Mouse (Mus musculus) forebrain, embryonic 12.5 days (tissue): Measurements from ENCODE around the gene Gucy1b2. TPM values are rescaled to one million over a fixed set of nuclear protein-coding genes. Genes with fewer than 3 reads are reported as not detected.
A peak's percentile ranks its signal among the peaks of the same experiment; 100 is the strongest.

Source experiments
- ATAC-seq: fragments of 200-750 bp; cut with Nextera tagmentation; 2 replicates; pipeline ENCODE4 v1.8.0; 2017; ENCODE audit warnings: moderate TSS enrichment; ENCODE audit not compliant: low FRiP score
- H3K27ac ChIP-seq: fragments of 300-500 bp; sonication (generic); 2 replicates; pipeline ENCODE4 v1.5.1; 2016; ENCODE audit warnings: mild to moderate bottlenecking
- H3K27me3 ChIP-seq: fragments of 300-500 bp; sonication (generic); 2 replicates; pipeline ENCODE4 v1.6.1; 2016; ENCODE audit warnings: mild to moderate bottlenecking
- H3K36me3 ChIP-seq: fragments of 300-500 bp; sonication (generic); replicated peaks from 2 replicates; pipeline ENCODE4 v1.6.1; 2016; ENCODE audit warnings: mild to moderate bottlenecking
- H3K4me1 ChIP-seq: fragments of 300-500 bp; sonication (generic); 2 replicates; pipeline ENCODE4 v1.6.1; 2016
- H3K4me2 ChIP-seq: fragments of 300-500 bp; sonication (generic); 2 replicates; pipeline ENCODE4 v1.6.1; 2016; ENCODE audit warnings: mild to moderate bottlenecking, moderate library complexity
- H3K4me3 ChIP-seq: fragments of 300-500 bp; sonication (generic); replicated peaks from 2 replicates; pipeline ENCODE4 v1.5.1; 2016; ENCODE audit warnings: mild to moderate bottlenecking
- H3K9ac ChIP-seq: fragments of 300-500 bp; sonication (generic); 2 replicates; pipeline ENCODE4 v1.6.1; 2016; ENCODE audit warnings: mild to moderate bottlenecking
- H3K9me3 ChIP-seq: fragments of 300-500 bp; sonication (generic); 2 replicates; pipeline ENCODE4 v1.6.1; 2016
- WGBS: fragments of 180-500 bp; shearing (Covaris S2); methylation state at CpG from one replicate; pipeline ENCODE4 v1.1.7; 2016; 5-methylcytosine and 5-hydroxymethylcytosine counted together
- polyA plus RNA-seq: library from polyadenylated mRNA; unstranded; fragments of >200 nt; fragmentation: Nextera tagmentation; extraction: Ambion mirVana; gene quantifications from 2 replicates; pipeline ENCODE4 v1.2.1, GENCODE M21; 2016

Gene Gucy1b2
- polyA plus RNA-seq, 1 experiment from 2014 or later, result 2.8 TPM

DNA sequence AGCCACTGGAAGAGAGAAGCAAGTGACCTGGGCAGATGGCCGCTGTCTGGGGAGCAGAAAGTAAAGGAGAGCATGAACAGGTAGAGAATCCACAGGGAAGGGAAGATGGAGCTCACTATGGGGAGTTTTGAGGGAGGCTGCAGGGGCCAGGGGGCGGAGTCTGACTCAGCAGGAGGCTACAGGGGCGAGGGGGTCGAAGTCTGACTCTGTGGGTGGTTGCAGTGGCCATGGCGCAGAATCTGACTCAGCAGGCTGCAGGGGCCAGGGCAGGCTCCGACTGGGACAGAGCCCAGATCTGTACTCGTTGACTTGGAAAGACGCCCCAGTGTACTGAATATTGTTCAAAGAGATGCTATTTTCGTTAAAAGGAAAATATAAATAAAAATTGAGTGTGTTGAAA, 8.9 kb upstream of the Gucy1b2 start:
- WGBS, result 15% methylated on average over 9 of the region's 9 CpGs
- H3K27me3 ChIP-seq, result peaks cover 10% of the 10 kb centered on the region
- no peak overlapping the region for H3K4me3 ChIP-seq
- H3K9me3 ChIP-seq, result no peaks in the 10 kb centered on the region
- H3K4me1 ChIP-seq, result peaks cover 9% of the 10 kb centered on the region
- no peaks in the 10 kb centered on the region for H3K36me3 ChIP-seq
- peak overlapping the region; percentile 15; the same call in 1 of the 2 replicates for H3K4me2 ChIP-seq
- ATAC-seq, result no peak
- no peak overlapping the region for H3K27ac ChIP-seq
- H3K9ac ChIP-seq, result no peak overlapping the region

DNA sequence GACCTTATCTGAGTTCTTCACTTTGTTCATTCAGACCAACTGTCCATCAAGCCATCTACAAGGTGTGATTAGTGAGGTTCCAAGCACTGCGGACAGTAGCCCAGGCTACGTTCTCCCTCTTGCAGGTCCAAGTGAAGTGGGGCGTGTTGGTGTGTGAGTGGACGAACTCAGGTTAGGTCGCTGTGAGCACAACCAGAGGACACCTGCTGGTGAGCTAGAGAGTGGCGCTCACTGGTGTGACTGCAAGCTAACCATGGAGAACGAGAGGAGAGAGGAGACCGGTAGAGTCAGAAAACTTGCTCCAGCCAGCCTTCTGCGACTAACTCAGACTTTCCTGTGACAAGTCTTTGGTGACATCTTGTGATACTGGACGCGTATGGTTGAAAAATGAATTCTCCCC, 3.5 kb upstream of the Gucy1b2 start:
- Histone ChIP-seq H3K4me2 (no peak overlapping the region), H3K9me3 (no peaks in the 10 kb centered on the region), H3K4me1 (peaks cover 26% of the 10 kb centered on the region), H3K36me3 (no peaks in the 10 kb centered on the region), H3K4me3 (no peak overlapping the region), H3K27ac (no peak overlapping the region), H3K27me3 (peaks cover 5% of the 10 kb centered on the region; the same call in 1 of the 2 replicates), H3K9ac (no peak overlapping the region)
- no peak for ATAC-seq
- WGBS, result 66% methylated on average over 11 of the region's 11 CpGs

DNA sequence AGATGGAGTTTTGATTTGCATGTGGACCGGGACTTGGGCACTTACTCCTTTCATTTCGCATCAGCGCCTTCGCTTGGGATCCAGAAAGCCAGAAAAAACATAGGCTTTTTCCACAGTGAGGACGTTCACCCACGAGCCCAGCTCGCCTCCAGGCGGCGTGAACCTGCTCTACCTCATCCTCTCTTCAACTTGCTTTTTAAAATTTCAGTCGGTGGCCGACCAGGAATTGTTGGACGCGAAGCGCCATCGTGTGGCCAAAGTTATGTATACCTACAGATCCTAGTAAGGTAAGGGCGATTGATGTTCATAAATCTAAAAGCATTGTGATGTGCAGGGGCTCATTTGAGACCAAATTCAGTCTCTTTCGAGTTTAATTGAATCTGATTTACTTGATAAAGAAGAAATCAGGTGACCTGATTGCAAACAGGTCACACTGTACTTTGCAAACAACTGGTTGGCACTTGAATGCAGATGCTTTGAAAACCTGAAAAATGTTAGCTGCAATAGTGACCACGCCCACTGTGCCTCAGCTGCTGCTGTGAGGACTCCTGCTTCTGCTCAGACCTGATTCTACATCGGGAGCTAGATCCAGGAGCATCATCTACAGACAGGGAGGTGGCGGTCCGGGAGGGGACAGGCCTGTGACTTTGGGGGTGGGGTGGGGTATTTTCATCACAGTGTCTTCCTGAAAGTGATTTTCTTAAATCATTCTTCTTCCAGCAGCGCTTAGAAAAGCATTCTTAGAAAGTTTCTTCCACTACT, 1.5 kb upstream of the Gucy1b2 start:
- no peaks in the 10 kb centered on the region for H3K36me3 ChIP-seq
- peaks cover 30% of the 10 kb centered on the region for H3K4me1 ChIP-seq
- no peaks in the 10 kb centered on the region for H3K27me3 ChIP-seq
- H3K4me3 ChIP-seq, result no peak overlapping the region
- WGBS, result 20% methylated on average over 22 of the region's 22 CpGs
- ATAC-seq, result peak; percentile 60
- H3K27ac ChIP-seq, result no peak overlapping the region
- H3K9ac ChIP-seq, result no peak overlapping the region
- peak overlapping the region; percentile 33 for H3K4me2 ChIP-seq
- no peaks in the 10 kb centered on the region for H3K9me3 ChIP-seq

DNA sequence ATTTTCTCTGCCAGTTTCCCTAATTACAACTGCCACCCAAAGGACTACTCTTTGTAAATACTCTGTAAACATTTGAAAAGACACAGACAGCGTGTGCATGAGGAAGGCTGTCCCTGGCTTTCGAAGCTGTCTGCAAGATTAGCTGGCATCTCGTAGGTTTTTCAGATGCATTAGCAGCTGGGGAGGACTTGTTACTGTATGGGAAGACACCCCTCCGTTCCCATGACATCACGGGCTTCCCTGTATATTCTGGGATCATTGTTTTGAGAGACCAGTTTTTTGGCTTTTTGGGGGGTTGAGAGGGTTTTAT, 564 bp downstream of the Gucy1b2 start:
- peaks cover 33% of the 10 kb centered on the region for H3K4me1 ChIP-seq
- no peaks in the 10 kb centered on the region for H3K36me3 ChIP-seq
- no peaks in the 10 kb centered on the region for H3K27me3 ChIP-seq
- peak; percentile 75 for ATAC-seq
- no peak overlapping the region for H3K4me2 ChIP-seq
- no peaks in the 10 kb centered on the region for H3K9me3 ChIP-seq
- H3K27ac ChIP-seq, result peak overlapping the region; percentile 68
- H3K4me3 ChIP-seq, result no peak overlapping the region
- WGBS, result 37% methylated on average over 5 of the region's 5 CpGs
- no peak overlapping the region for H3K9ac ChIP-seq

DNA sequence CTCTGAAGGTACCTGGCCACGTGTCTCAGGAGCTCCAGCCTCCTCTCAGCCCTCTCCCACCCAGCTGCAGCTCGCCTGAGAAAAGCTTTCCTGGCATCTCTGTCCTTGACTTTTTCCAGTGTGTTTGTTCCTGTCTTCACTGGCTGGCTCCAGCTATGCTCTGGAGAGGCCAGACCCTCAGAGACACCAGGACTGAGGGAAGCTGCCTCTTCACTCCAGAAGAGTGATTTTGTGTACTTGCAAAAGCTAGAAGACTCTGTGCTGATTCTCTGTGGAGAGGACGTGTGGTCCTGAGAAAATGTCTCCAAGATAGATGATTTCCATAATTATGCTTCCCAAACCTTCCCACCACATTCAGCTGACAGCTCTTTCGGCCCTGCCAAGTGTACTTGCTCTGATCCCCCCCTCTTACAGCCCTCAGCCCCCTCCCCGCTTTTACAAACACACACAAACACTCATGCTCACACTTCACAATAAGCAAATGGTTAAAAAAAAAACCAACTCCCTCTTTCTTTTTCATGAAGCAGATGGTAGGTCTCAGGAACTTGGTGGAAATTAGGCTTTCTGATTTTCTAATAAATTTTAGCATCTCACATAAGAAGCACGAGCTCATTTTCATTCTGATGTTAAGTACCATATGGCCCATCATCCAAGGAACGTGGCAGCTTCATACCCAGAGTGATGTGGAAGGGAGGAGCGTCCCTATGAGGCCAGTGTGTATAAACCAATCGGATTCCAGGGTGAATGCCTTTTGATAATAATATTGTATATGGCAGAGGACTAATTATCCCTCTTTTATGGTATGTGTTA, 1.1 kb downstream of the Gucy1b2 start:
- Histone ChIP-seq H3K4me1 (peaks cover 33% of the 10 kb centered on the region), H3K27ac (peak overlapping the region; percentile 85), H3K9me3 (no peaks in the 10 kb centered on the region), H3K9ac (no peak overlapping the region), H3K36me3 (no peaks in the 10 kb centered on the region), H3K4me3 (no peak overlapping the region), H3K27me3 (no peaks in the 10 kb centered on the region), H3K4me2 (no peak overlapping the region)
- ATAC-seq, result peak; percentile 84
- WGBS, result 38% methylated on average over 9 of the region's 9 CpGs

DNA sequence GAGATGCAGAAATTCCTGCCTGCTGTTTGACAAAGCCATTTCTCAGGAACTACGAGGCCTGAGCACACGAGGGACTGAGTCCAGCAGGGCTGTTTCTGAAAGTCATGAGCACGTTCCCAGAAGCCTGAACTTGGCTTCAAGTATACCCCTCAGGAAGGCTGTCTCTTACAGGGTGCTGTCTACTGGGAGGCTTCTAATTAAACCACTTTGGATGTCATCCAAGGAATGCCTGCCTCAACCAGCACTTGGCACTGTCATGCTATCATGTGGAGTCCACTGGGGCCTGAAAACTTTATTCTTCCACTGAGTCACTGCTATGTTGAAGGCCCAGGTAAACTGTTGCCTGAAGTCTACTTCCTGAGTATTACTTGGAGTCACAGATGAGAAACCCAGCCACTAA, 2.0 kb downstream of the Gucy1b2 start:
- Histone ChIP-seq H3K4me3 (no peak overlapping the region), H3K36me3 (no peaks in the 10 kb centered on the region), H3K9me3 (no peaks in the 10 kb centered on the region), H3K27ac (peak overlapping the region; percentile 85), H3K27me3 (no peaks in the 10 kb centered on the region), H3K9ac (no peak overlapping the region), H3K4me1 (peaks cover 33% of the 10 kb centered on the region), H3K4me2 (no peak overlapping the region)
- no peak for ATAC-seq
- WGBS, result 79% methylated on average over 3 of the region's 3 CpGs

DNA sequence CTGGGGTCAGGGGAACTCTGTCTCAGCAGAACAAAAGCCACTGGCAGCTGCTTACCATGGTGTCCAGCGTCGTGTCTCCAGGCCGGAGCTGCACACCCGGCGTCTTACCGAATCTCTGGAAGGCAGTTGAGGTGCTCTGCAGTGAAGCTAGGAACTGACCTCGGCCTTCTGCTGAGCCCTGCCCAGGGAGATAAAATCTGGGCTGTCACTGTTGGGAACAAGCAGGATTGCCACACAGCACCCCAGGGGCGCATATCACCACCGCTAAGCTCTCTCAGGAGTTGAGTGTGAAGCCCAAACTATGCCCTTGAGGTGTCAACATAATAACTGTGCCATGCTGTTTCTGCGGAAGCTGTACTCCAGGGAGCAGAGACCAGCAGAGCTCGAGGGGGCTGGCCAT, 2.8 kb downstream of the Gucy1b2 start:
- WGBS, result 81% methylated on average over 11 of the region's 11 CpGs
- Histone ChIP-seq H3K27me3 (no peaks in the 10 kb centered on the region), H3K4me2 (no peak overlapping the region), H3K4me3 (no peak overlapping the region), H3K9me3 (no peaks in the 10 kb centered on the region), H3K27ac (no peak overlapping the region), H3K9ac (no peak overlapping the region), H3K36me3 (no peaks in the 10 kb centered on the region), H3K4me1 (peaks cover 33% of the 10 kb centered on the region)
- ATAC-seq, result no peak

DNA sequence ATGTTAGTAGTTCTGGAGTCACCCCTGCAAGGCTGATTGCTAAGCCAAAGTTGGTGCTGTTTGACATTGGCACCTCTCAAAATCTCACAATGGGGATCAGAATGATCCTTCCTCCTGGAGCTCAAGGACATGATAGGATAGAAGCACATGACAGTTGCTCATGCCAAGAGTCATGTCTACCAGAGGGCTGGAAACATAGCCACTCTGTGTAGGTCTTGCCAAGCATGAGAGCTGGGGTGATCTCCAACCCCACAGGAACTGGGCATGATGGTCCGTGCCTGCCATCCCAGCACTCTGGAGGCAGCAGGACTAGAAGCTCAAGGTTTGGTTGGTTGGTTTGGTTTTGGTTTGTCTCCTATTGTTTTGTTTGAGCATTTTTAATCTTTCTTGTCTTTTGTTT, 5.4 kb downstream of the Gucy1b2 start:
- WGBS, result 91% methylated on average over 1 of the region's 1 CpGs
- no peaks in the 10 kb centered on the region for H3K9me3 ChIP-seq

DNA sequence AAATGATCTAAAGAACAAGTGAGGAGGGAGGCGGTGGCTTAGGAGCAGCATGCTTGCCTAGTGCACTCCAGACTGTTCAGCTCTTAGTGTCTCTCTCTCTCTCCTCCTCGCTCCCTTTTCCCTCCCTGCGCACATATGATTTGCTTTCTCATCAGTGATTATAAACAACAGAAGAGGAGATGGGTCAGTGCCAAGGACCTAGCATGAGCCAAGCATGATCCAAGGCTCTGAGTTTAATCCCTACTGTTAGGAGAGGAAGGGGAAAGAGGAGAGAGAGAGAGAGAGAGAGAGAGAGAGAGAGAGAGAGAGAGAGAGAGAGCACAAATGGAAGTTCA, 8.9 kb downstream of the Gucy1b2 start:
- no peaks in the 10 kb centered on the region for H3K9me3 ChIP-seq
- H3K9ac ChIP-seq, result no peak overlapping the region
- no peak overlapping the region for H3K4me2 ChIP-seq
- no peak overlapping the region for H3K27ac ChIP-seq
- no peaks in the 10 kb centered on the region for H3K27me3 ChIP-seq
- no peak overlapping the region for H3K4me3 ChIP-seq
- WGBS, result 82% methylated on average over 3 of the region's 3 CpGs
- H3K4me1 ChIP-seq, result no peaks in the 10 kb centered on the region; the same call in 1 of the 2 replicates
- no peak for ATAC-seq
- no peaks in the 10 kb centered on the region for H3K36me3 ChIP-seq

More for the DNA sequence above, 5.4 kb downstream of the Gucy1b2 start:
- Histone ChIP-seq H3K4me1 (peaks cover 20% of the 10 kb centered on the region), H3K4me2 (no peak overlapping the region), H3K27me3 (no peaks in the 10 kb centered on the region), H3K27ac (no peak overlapping the region), H3K9ac (no peak overlapping the region), H3K36me3 (no peaks in the 10 kb centered on the region), H3K4me3 (no peak overlapping the region)
- no peak for ATAC-seq

DNA sequence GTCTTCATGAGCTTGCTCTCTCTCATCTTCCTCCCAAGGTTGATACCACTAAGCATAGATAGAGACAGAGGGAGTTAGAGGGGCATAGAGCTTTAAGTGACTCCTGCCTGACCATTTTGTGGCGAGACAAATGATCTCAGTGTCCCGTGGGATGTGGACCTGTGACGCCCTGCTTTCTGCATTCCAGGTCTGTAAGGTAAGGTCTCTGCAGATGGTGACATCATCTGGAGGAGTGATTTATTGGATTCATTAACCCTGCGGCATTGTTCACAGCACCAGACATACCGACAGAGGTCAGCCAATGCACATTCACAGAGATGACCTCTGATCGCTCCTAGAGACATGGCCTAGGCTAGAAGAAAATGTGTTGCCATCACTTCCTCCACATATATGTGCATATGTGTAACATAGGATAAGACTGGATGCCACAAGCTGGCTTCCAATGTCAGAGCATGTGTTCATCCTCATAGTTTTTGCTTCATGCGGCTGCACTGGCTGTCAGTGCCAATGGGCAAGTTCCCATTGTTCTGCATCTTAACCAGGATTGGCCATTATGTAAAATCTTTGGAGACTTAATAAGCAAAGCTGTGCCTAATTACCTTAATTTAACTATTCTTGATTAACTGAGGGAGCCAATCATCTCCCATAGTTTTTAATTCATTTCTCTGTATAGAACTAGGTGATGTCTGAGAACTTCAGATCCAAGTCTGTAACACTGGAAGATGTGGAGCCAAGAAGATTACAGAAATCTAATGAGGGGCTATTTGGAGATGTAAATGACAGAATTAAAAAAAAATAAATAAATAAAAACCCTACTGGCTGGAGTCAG, 9.5 kb downstream of the Gucy1b2 start:
- Histone ChIP-seq H3K27ac (no peak overlapping the region), H3K9me3 (no peaks in the 10 kb centered on the region), H3K4me2 (no peak overlapping the region), H3K4me3 (no peak overlapping the region), H3K9ac (no peak overlapping the region), H3K4me1 (no peaks in the 10 kb centered on the region; the same call in 1 of the 2 replicates), H3K27me3 (no peaks in the 10 kb centered on the region), H3K36me3 (no peaks in the 10 kb centered on the region)
- no peak for ATAC-seq
- WGBS, result 66% methylated on average over 7 of the region's 7 CpGs

DNA sequence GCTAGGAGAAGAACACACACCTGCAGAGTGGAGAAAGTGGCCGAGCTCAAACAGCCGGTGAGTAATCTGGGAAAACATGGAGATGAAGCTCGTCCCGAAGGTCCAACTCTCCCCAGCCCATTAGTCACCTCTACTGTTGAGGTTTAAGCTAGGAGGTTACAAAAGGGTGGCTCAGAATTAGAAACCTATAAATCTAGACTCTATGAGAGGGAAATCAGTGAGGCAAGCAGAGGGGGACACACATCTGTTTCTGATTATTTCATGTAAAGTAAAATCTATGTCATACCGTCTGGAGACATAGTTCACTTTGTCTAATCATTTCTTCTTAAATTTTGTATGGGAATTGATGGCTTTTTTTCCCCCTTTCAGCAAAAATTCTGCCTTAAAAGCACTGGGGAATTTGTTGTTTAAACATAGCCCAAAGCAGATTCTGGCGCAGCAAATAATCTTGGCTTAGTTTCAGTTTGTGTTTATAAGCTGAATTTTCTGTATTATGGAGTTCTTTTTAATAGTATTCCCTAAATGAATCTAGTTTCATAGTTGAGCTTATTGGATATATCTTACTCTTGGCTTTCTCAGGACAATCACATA, 12.2 kb downstream of the Gucy1b2 start:
- Histone ChIP-seq H3K36me3 (no peaks in the 10 kb centered on the region), H3K9me3 (no peaks in the 10 kb centered on the region), H3K4me3 (no peak overlapping the region), H3K4me1 (no peaks in the 10 kb centered on the region; the same call in 1 of the 2 replicates), H3K4me2 (no peak overlapping the region), H3K9ac (no peak overlapping the region), H3K27ac (no peak overlapping the region), H3K27me3 (no peaks in the 10 kb centered on the region)
- ATAC-seq, result no peak
- WGBS, result 88% methylated on average over 6 of the region's 6 CpGs

DNA sequence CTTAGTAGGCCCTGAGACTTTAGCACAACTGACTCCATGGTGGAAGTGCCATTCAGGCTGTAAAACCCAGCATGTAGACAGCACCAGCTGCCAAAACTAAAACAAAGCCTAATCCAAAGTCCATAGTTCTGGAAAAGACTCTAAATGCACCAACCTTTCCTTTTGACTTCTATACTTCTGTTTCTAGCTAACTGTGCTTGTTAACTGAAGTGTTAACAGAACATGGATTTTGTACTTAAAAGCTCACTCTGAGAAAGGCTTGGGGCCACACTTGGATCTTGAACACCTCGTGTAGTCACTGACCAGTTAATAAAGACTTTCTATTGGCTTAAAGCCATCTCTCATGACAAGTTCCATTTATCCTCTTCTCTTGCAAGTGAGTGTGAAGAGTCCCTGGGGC, 13.1 kb downstream of the Gucy1b2 start:
- Histone ChIP-seq H3K4me2 (no peak overlapping the region), H3K36me3 (no peaks in the 10 kb centered on the region), H3K4me3 (no peak overlapping the region), H3K27me3 (no peaks in the 10 kb centered on the region), H3K4me1 (no peaks in the 10 kb centered on the region; the same call in 1 of the 2 replicates), H3K27ac (no peak overlapping the region), H3K9ac (no peak overlapping the region), H3K9me3 (no peaks in the 10 kb centered on the region)
- ATAC-seq, result no peak
- 75% methylated on average over 1 of the region's 1 CpGs for WGBS
